Mouse (Mus musculus) kidney, embryonic 14.5 days (tissue): ENCODE measurements around the gene Rras2. TPM values are rescaled to one million over a fixed set of nuclear protein-coding genes. Genes with fewer than 3 reads are reported as not detected.

ENCODE experiments used
- ATAC-seq: fragments of 200-750 bp; cut with Nextera tagmentation; 2 replicates; pipeline ENCODE4 v1.8.0; 2017; ENCODE audit warnings: moderate number of reproducible peaks, mild to moderate bottlenecking, moderate TSS enrichment, moderate library complexity; ENCODE audit not compliant: low FRiP score, low TSS enrichment
- H3K27ac ChIP-seq: fragments of 300-500 bp; sonication (generic); 2 replicates; pipeline ENCODE4 v1.5.1; 2014; ENCODE audit warnings: low read depth, mild to moderate bottlenecking, low read length, moderate library complexity, mixed read lengths
- H3K27me3 ChIP-seq: fragments of 300-500 bp; sonication (generic); 2 replicates; pipeline ENCODE4 v1.6.1; 2014; ENCODE audit warnings: mild to moderate bottlenecking, low read length; ENCODE audit not compliant: control insufficient read depth, insufficient read depth
- H3K36me3 ChIP-seq: fragments of 300-500 bp; sonication (generic); 2 replicates; pipeline ENCODE4 v1.6.1; 2014; ENCODE audit warnings: low read length, mixed read lengths; ENCODE audit not compliant: control insufficient read depth, insufficient read depth
- H3K4me1 ChIP-seq: fragments of 300-500 bp; sonication (generic); 2 replicates; pipeline ENCODE4 v1.6.1; 2014; ENCODE audit warnings: low read length, mixed read lengths; ENCODE audit not compliant: control insufficient read depth, insufficient read depth
- H3K4me2 ChIP-seq: fragments of 300-500 bp; sonication (generic); replicated peaks from 2 replicates; pipeline ENCODE4 v1.6.1; 2014; ENCODE audit warnings: low read depth, mild to moderate bottlenecking, low read length
- H3K4me3 ChIP-seq: fragments of 300-500 bp; sonication (generic); 2 replicates; pipeline ENCODE4 v1.5.1; 2014; ENCODE audit warnings: mild to moderate bottlenecking, low read length
- H3K9ac ChIP-seq: fragments of 300-500 bp; sonication (generic); 2 replicates; pipeline ENCODE4 v1.6.1; 2014; ENCODE audit warnings: low read depth, mild to moderate bottlenecking, low read length, moderate library complexity
- H3K9me3 ChIP-seq: fragments of 300-500 bp; sonication (generic); 2 replicates; pipeline ENCODE4 v1.6.1; 2016; ENCODE audit warnings: low read length; ENCODE audit not compliant: control insufficient read depth
- WGBS: fragments of 180-500 bp; shearing (Covaris S2); extraction: QIAGEN DNeasy Blood & Tissue Kit; methylation state at CpG from one replicate; pipeline ENCODE4 v1.1.7; 2014; 5-methylcytosine and 5-hydroxymethylcytosine counted together
- polyA plus RNA-seq: library from polyadenylated mRNA; unstranded; fragments of >200 nt; fragmentation: Nextera tagmentation; extraction: Ambion mirVana; gene quantifications from 2 replicates; pipeline ENCODE4 v1.2.1, GENCODE M21; 2014

The Rras2 gene
- polyA plus RNA-seq, 1 experiment from 2014 or later, result 46.4 TPM

- no peak for ATAC-seq
- peaks cover 16% of the 10 kb centered on the region; the same call in 1 of the 2 replicates for H3K36me3 ChIP-seq
- no peak overlapping the region for H3K4me2 ChIP-seq
- no peak overlapping the region for H3K4me3 ChIP-seq
- no peaks in the 10 kb centered on the region for H3K27me3 ChIP-seq
- H3K4me1 ChIP-seq, result no peaks in the 10 kb centered on the region
- H3K9ac ChIP-seq, result no peak overlapping the region
- WGBS, result 86% methylated on average over 26 of the region's 26 CpGs
- no peaks in the 10 kb centered on the region for H3K9me3 ChIP-seq
- H3K27ac ChIP-seq, result no peak overlapping the region
These were observed 74.3 kb downstream of the Rras2 start for GRCm38 (mm10) chr7:114042973-114043928.

DNA sequence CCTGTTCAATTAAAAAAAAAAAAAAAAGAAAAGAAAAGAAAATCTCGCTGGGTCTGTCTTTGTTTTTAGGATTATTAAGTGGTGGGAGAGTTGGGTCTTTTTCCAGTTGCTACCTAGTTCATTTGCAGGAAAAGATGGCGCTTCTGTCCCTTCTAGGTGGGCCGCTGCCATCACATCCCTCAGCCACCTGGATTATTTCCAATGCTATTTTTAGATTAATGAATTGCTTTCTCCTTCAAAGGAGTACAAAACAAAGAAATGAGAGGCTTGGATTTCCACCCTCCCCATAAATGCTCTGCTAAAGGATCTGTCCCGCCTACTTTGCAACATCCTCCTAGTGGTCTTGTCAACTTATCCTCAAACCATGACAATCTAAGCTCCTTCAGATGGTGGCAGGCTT lies 76.2 kb downstream of the Rras2 start:
- Histone ChIP-seq H3K4me3 (no peak overlapping the region), H3K36me3 (peaks cover 8% of the 10 kb centered on the region; the same call in 1 of the 2 replicates), H3K9me3 (no peaks in the 10 kb centered on the region), H3K27me3 (no peaks in the 10 kb centered on the region), H3K4me2 (no peak overlapping the region), H3K4me1 (no peaks in the 10 kb centered on the region), H3K9ac (no peak overlapping the region), H3K27ac (no peak overlapping the region)
- 93% methylated on average over 4 of the region's 4 CpGs for WGBS
- no peak for ATAC-seq

GRCm38 (mm10) chr7:114037237-114037636 lies 80.3 kb downstream of the Rras2 start:
- 88% methylated on average over 4 of the region's 4 CpGs for WGBS
- no peak overlapping the region for H3K4me3 ChIP-seq
- no peak for ATAC-seq

DNA sequence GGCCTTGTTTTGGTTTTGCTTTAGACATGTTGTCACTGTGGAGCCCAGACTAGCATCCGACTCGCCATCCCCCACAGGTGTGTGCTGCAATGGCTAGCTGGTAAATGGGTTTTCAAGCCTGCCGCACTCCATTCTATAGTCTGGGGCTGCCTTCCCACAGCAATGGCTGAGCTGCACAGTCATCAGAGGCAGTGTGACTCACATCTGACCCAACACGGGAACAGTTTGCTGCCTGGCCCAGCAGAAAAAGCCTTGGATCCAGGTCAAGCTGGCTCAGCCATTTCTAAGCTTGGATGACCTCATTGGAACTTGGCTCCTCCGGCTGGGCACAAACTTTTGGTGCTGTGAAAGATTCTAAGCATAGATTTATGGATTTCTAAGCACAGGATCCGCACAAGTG lies 88.0 kb downstream of the Rras2 start:
- no peaks in the 10 kb centered on the region for H3K9me3 ChIP-seq
- no peaks in the 10 kb centered on the region for H3K27me3 ChIP-seq
- no peak overlapping the region for H3K27ac ChIP-seq
- no peak for ATAC-seq
- no peak overlapping the region for H3K9ac ChIP-seq
- no peaks in the 10 kb centered on the region for H3K36me3 ChIP-seq
- H3K4me2 ChIP-seq, result no peak overlapping the region
- H3K4me1 ChIP-seq, result no peaks in the 10 kb centered on the region
- H3K4me3 ChIP-seq, result no peak overlapping the region
- 70% methylated on average over 6 of the region's 6 CpGs for WGBS

More at GRCm38 (mm10) chr7:114037237-114037636, 80.3 kb downstream of the Rras2 start:
- H3K4me1 ChIP-seq, result no peaks in the 10 kb centered on the region
- H3K27ac ChIP-seq, result no peak overlapping the region
- no peaks in the 10 kb centered on the region for H3K9me3 ChIP-seq
- no peak overlapping the region for H3K4me2 ChIP-seq
- H3K27me3 ChIP-seq, result no peaks in the 10 kb centered on the region
- H3K9ac ChIP-seq, result no peak overlapping the region
- H3K36me3 ChIP-seq, result peaks cover 8% of the 10 kb centered on the region; the same call in 1 of the 2 replicates

DNA sequence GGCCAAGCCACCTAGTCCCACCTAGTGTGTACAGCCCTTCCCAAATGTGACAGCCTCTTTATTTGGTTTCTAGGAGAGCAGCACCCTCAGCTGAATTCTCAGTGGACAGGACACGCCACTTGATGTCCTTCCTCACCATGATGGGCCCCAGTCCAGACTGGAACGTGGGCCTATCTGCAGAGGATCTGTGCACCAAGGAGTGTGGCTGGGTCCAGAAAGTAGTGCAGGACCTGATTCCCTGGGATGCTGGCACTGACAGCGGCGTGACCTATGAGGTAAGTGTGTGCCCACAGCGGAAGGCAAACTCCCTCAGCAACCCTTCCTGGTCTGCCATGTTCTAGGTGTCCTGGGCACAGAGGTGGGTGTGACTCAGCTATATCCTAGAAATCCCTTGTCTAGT lies 88.8 kb downstream of the Rras2 start:
- H3K4me3 ChIP-seq, result no peak overlapping the region
- no peaks in the 10 kb centered on the region for H3K4me1 ChIP-seq
- 95% methylated on average over 5 of the region's 5 CpGs for WGBS
- H3K27ac ChIP-seq, result no peak overlapping the region
- H3K9me3 ChIP-seq, result no peaks in the 10 kb centered on the region
- no peak overlapping the region for H3K4me2 ChIP-seq
- H3K27me3 ChIP-seq, result no peaks in the 10 kb centered on the region
- no peaks in the 10 kb centered on the region for H3K36me3 ChIP-seq
- no peak overlapping the region for H3K9ac ChIP-seq
- ATAC-seq, result no peak

DNA sequence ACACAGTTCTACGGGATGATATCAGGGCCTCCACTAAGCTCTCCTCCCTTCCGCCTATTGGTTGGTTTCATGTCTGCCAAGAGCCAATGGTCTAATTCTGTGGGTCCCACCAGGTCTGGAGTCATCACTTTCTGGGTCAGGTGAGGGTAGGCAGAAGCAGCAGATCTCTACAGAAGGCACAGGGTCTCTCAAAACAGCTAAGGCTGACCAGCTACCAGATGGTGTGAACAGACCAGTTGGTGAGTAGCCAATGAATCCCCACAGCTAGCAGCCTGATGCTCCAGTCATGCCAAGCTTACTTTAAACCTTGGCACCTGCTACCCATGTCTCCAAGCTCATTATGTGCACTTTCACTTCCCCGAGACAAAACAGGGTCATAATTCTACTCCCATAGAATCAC lies 90.2 kb downstream of the Rras2 start:
- Histone ChIP-seq H3K4me1 (no peaks in the 10 kb centered on the region), H3K4me2 (no peak overlapping the region), H3K27me3 (no peaks in the 10 kb centered on the region), H3K9me3 (no peaks in the 10 kb centered on the region), H3K9ac (no peak overlapping the region), H3K27ac (no peak overlapping the region), H3K4me3 (no peak overlapping the region), H3K36me3 (no peaks in the 10 kb centered on the region)
- 87% methylated on average over 3 of the region's 3 CpGs for WGBS
- ATAC-seq, result no peak

DNA sequence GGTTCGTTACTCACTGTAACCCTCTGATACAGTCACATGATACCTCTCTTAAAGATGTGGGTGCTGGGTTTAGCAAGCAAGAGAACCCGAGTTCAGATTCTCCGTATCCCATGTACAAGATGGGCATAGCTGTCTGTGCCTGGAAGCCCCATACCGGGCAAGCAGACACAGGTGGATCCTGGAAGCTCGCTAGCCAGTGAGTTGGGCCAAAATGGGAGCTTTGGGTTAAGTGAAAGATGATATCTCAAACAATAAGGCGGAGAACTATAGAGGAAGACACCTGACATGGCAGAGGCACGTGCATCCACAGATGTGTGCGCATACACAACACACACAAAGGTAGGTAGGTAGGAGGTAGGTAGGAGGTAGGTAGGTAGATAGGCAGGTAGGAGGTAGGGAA lies 90.7 kb downstream of the Rras2 start:
- no peaks in the 10 kb centered on the region for H3K9me3 ChIP-seq
- no peak for ATAC-seq

GRCm38 (mm10) chr7:114020704-114021093 lies 96.9 kb downstream of the Rras2 start:
- Histone ChIP-seq H3K27me3 (no peaks in the 10 kb centered on the region), H3K9ac (0 out of 2 replicates have a peak overlapping the region, but pooled peaks have one; percentile 29), H3K4me1 (no peaks in the 10 kb centered on the region), H3K36me3 (no peaks in the 10 kb centered on the region), H3K4me3 (peak overlapping the region; percentile 41), H3K9me3 (no peaks in the 10 kb centered on the region), H3K4me2 (peak overlapping the region; percentile 60), H3K27ac (no peak overlapping the region)
- peak; percentile 40 for ATAC-seq
- WGBS, result 2% methylated on average over 11 of the region's 11 CpGs

More for the DNA sequence above, 90.7 kb downstream of the Rras2 start:
- Histone ChIP-seq H3K27ac (no peak overlapping the region), H3K36me3 (no peaks in the 10 kb centered on the region), H3K9ac (no peak overlapping the region), H3K4me3 (no peak overlapping the region), H3K4me2 (no peak overlapping the region), H3K4me1 (no peaks in the 10 kb centered on the region), H3K27me3 (no peaks in the 10 kb centered on the region)
- WGBS, result 87% methylated on average over 8 of the region's 8 CpGs

GRCm38 (mm10) chr7:114020057-114020703 lies 97.4 kb downstream of the Rras2 start:
- Histone ChIP-seq H3K27ac (no peak overlapping the region), H3K4me2 (peak overlapping the region; percentile 60), H3K9me3 (no peaks in the 10 kb centered on the region), H3K27me3 (no peaks in the 10 kb centered on the region), H3K4me3 (peak overlapping the region; percentile 41), H3K36me3 (no peaks in the 10 kb centered on the region), H3K4me1 (no peaks in the 10 kb centered on the region), H3K9ac (0 out of 2 replicates have a peak overlapping the region, but pooled peaks have one; percentile 29)
- 8% methylated on average over 10 of the region's 11 CpGs for WGBS
- ATAC-seq, result no peak
